Mouse (Mus musculus) embryonic facial prominence, embryonic 15.5 days (tissue): ENCODE data around the gene Coro6. TPM values are rescaled to one million over a fixed set of nuclear protein-coding genes. Genes with fewer than 3 reads are reported as not detected.

Experiments used
- ATAC-seq: fragments of 200-750 bp; cut with Nextera tagmentation; 2 replicates; pipeline ENCODE4 v1.8.0; 2017; ENCODE audit warnings: low read depth, moderate TSS enrichment; ENCODE audit not compliant: insufficient number of reproducible peaks, low FRiP score, low TSS enrichment
- H3K27ac ChIP-seq: fragments of 300-500 bp; sonication (generic); replicated peaks from 2 replicates; pipeline ENCODE4 v1.5.1; 2015; ENCODE audit warnings: mild to moderate bottlenecking, inconsistent platforms
- H3K27me3 ChIP-seq: fragments of 300-500 bp; sonication (generic); 2 replicates; pipeline ENCODE4 v1.6.1; 2015; ENCODE audit warnings: inconsistent platforms
- H3K36me3 ChIP-seq: fragments of 300-500 bp; sonication (generic); 2 replicates; pipeline ENCODE4 v1.6.1; 2015; ENCODE audit warnings: mild to moderate bottlenecking, inconsistent platforms
- H3K4me1 ChIP-seq: fragments of 300-500 bp; sonication (generic); 2 replicates; pipeline ENCODE4 v1.6.1; 2015; ENCODE audit warnings: inconsistent platforms
- H3K4me2 ChIP-seq: fragments of 300-500 bp; sonication (generic); replicated peaks from 2 replicates; pipeline ENCODE4 v1.6.1; 2015; ENCODE audit warnings: mild to moderate bottlenecking, inconsistent platforms
- H3K4me3 ChIP-seq: fragments of 300-500 bp; sonication (generic); replicated peaks from 2 replicates; pipeline ENCODE4 v1.5.1; 2015; ENCODE audit warnings: mild to moderate bottlenecking, inconsistent platforms
- H3K9ac ChIP-seq: fragments of 300-500 bp; sonication (generic); 2 replicates; pipeline ENCODE4 v1.6.1; 2015; ENCODE audit warnings: inconsistent platforms
- H3K9me3 ChIP-seq: fragments of 300-500 bp; sonication (generic); replicated peaks from 2 replicates; pipeline ENCODE4 v1.6.1; 2016; ENCODE audit warnings: inconsistent platforms
- WGBS: fragments of 180-500 bp; shearing (Covaris S2); methylation state at CpG from one replicate; pipeline ENCODE4 v1.1.7; 2015; 5-methylcytosine and 5-hydroxymethylcytosine counted together
- polyA plus RNA-seq: library from polyadenylated mRNA; unstranded; fragments of >200 nt; fragmentation: Nextera tagmentation; extraction: Ambion mirVana; gene quantifications from 2 replicates; pipeline ENCODE4 v1.2.1, GENCODE M21; 2015

Coro6 gene
- polyA plus RNA-seq, 1 experiment from 2014 or later = 2.4 TPM

DNA sequence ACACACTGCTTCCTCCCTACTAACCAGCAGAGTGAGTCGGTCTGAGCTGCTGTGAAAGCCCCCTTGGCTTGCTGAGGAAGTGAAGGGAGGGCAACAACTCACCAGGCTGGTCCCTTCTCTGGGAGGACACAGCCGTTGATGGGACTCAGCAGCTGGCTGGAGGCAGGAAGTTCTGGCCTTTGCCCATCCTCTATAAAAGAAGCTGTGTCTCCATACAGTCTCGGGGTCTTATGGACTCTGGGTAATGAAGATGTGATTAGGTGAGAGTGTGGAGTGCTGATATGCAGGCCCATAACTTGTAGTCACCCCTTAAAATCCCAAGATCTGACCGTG, 32.1 kb downstream of the Coro6 start:
- peak overlapping the region; percentile 91 for H3K9ac ChIP-seq
- peak overlapping the region; percentile 85 for H3K27ac ChIP-seq
- peak overlapping the region; percentile 91 for H3K4me3 ChIP-seq
- WGBS = 23% methylated on average over 4 of the region's 4 CpGs
- peaks cover 5% of the 10 kb centered on the region; the same call in 1 of the 2 replicates for H3K36me3 ChIP-seq
- no peaks in the 10 kb centered on the region for H3K9me3 ChIP-seq
- H3K4me2 ChIP-seq = peak overlapping the region; percentile 94
- no peak for ATAC-seq
- no peaks in the 10 kb centered on the region for H3K27me3 ChIP-seq
- peaks cover 76% of the 10 kb centered on the region for H3K4me1 ChIP-seq

DNA sequence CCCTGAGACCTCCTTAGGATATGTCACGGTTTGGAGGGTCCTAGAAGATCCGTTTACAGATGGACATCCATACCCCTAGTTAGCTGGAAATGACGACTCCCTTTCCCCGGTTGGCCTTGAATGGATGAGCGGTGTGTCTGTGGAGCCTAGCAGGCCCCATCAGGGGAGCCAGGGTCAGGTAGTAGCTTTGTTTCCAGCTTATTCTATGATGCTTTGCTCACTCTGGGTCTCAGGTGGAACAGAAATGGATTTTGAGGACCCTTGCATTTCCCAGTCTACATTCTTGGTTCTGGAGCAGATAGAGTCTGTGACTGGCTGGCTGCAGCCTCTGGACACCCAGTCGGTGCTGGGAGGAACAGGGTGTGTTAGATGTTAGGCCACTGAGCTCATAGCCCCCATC, 32.6 kb downstream of the Coro6 start:
- peaks cover 80% of the 10 kb centered on the region for H3K4me1 ChIP-seq
- no peak for ATAC-seq
- H3K27ac ChIP-seq = no peak overlapping the region
- peak overlapping the region; percentile 91 for H3K4me3 ChIP-seq
- H3K27me3 ChIP-seq = no peaks in the 10 kb centered on the region
- H3K36me3 ChIP-seq = peaks cover 9% of the 10 kb centered on the region
- WGBS = 70% methylated on average over 6 of the region's 6 CpGs
- H3K9ac ChIP-seq = no peak overlapping the region
- peak overlapping the region; percentile 94 for H3K4me2 ChIP-seq
- no peaks in the 10 kb centered on the region for H3K9me3 ChIP-seq

DNA sequence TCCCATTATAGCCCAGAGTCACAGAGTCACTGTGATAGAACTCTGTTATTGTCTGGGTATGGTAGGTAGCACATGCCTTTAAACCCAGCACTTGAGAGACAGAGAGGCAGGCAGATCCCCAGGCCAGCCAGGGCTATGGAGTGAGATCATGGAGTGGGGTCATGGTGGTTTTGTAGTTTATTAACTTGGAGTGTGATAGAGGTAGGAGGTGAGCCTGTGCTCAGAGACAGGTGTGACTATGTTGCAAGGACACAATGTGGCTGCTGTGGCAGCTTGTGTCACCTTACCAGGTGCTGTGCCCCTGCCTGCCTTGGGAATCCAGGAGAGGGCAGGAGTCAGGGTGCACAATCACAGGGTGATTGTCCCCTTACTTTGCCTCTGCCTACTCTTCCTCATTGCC, 33.3 kb downstream of the Coro6 start:
- H3K27ac ChIP-seq = no peak overlapping the region
- H3K9me3 ChIP-seq = no peaks in the 10 kb centered on the region
- no peak overlapping the region for H3K9ac ChIP-seq
- H3K4me2 ChIP-seq = no peak overlapping the region
- H3K36me3 ChIP-seq = peaks cover 16% of the 10 kb centered on the region
- H3K4me1 ChIP-seq = peaks cover 81% of the 10 kb centered on the region
- H3K4me3 ChIP-seq = no peak overlapping the region
- H3K27me3 ChIP-seq = no peaks in the 10 kb centered on the region
- ATAC-seq = no peak

DNA sequence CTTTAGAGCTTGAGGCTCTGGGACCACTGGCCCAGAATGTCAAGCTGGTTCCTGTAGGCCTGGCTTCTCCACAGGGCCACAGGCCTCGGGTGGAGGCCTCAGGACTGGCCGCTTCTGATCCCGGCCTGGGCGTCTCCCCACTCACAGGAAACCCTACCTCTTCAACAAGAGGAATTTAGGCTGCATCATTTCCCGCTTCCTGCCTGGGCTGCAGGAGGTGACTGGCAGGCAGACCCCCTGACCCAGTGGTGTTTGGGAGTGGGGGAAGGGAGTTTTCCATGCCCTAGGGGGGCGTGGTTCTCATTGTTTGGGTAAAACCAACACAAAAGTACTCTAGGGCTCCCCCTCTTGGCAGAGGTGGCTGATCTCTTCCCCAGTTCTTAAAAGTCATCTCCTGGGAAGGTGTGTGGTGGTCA, 35.1 kb downstream of the Coro6 start:
- Histone ChIP-seq H3K4me1 (peaks cover 68% of the 10 kb centered on the region), H3K27me3 (no peaks in the 10 kb centered on the region), H3K27ac (peak overlapping the region; percentile 66; the same call in 1 of the 2 replicates), H3K9ac (no peak overlapping the region), H3K36me3 (peaks cover 27% of the 10 kb centered on the region), H3K4me2 (no peak overlapping the region), H3K4me3 (no peak overlapping the region), H3K9me3 (no peaks in the 10 kb centered on the region)
- 35% methylated on average over 6 of the region's 6 CpGs for WGBS
- ATAC-seq = no peak

DNA sequence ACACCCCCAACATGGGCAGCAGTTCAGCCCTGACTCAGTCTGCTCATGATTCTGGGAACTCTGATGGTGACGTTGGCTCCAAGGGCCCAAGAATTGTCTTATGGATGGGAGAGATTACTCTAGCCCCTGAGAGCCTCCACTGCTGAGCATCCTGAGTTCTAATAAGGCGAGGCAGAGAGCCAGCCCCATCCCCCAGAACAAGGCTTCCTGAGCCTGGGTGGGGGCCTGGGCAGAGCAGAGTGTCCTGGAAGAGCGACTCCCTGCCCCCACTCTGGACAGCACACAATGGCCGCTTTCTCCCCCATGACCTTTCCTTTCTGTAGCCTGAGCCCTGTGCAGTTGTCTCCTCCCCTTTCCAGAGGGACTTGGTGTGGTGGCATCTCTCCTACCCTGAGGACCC, 35.6 kb downstream of the Coro6 start:
- no peaks in the 10 kb centered on the region for H3K27me3 ChIP-seq
- H3K4me2 ChIP-seq = no peak overlapping the region
- no peak overlapping the region for H3K4me3 ChIP-seq
- H3K27ac ChIP-seq = peak overlapping the region; percentile 5; the same call in 1 of the 2 replicates
- no peaks in the 10 kb centered on the region for H3K9me3 ChIP-seq
- H3K4me1 ChIP-seq = peaks cover 65% of the 10 kb centered on the region
- no peak for ATAC-seq
- 45% methylated on average over 4 of the region's 4 CpGs for WGBS
- H3K36me3 ChIP-seq = peaks cover 32% of the 10 kb centered on the region
- H3K9ac ChIP-seq = no peak overlapping the region

DNA sequence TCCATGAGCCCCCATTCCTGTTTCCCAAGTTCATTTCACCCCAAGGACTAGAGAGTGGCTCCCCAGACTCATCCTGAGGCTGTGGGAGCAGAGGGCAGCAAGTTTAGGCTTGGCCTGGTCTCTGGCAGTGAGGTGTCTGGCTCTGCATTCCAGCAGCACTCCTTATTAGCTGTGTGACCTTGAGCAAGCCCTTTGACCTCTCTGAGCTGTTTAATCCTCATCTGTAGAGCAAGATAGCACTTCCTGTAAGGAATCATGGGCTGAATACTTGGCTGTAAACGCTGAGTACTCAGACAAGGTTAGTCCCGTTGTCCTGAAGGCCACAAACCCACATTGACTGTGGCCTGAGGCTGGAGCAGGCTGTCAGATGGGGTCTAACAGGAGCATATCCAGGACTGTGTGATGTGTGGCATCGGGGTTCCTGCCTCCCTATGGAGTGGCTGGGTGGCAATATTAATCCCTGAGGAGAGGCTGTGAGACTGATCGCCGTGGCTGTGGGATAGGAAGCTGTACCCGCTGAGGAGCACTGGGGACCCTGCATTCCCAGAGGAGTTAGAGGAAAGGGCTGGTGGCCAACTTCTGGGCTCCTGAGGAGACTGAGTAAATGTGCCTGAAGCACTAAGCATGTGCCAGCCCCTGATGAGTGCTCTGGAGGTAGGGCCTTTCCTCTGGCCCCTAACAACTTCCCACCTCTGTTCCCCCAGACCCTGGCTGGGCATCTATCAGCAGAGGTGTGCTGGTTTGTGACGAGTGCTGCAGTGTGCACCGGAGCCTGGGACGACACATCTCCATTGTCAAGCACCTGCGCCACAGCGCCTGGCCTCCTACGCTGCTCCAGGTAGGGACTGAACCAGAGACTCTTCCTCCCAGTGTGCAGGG, 36.3 kb downstream of the Coro6 start:
- no peak overlapping the region for H3K4me3 ChIP-seq
- H3K9me3 ChIP-seq = no peaks in the 10 kb centered on the region
- peaks cover 71% of the 10 kb centered on the region for H3K4me1 ChIP-seq
- H3K9ac ChIP-seq = no peak overlapping the region
- no peak for ATAC-seq
- H3K4me2 ChIP-seq = no peak overlapping the region
- no peaks in the 10 kb centered on the region for H3K27me3 ChIP-seq
- H3K27ac ChIP-seq = no peak overlapping the region
- H3K36me3 ChIP-seq = peaks cover 39% of the 10 kb centered on the region
- 58% methylated on average over 12 of the region's 12 CpGs for WGBS

DNA sequence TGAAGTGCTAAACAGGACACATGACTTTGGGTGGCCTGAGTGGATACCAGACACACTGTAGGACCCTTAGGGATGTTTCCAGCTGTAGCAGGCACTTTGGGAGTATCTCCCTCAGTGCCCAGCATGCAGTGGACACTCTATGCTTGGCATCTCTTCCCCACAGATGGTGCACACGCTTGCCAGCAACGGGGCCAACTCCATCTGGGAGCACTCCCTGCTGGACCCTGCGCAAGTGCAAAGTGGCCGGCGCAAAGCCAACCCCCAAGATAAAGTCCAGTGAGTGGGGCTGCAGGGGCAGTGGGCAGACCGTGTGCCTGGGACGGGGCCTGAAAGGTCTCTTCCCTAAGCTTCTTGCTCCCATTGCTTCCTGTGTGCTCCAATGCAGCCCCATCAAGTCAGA, 37.1 kb downstream of the Coro6 start:
- ATAC-seq = no peak
- Histone ChIP-seq H3K4me2 (no peak overlapping the region), H3K4me1 (peaks cover 69% of the 10 kb centered on the region), H3K4me3 (no peak overlapping the region), H3K9me3 (no peaks in the 10 kb centered on the region), H3K27me3 (no peaks in the 10 kb centered on the region), H3K9ac (no peak overlapping the region), H3K27ac (no peak overlapping the region), H3K36me3 (peaks cover 47% of the 10 kb centered on the region)
- WGBS = 80% methylated on average over 7 of the region's 7 CpGs

DNA sequence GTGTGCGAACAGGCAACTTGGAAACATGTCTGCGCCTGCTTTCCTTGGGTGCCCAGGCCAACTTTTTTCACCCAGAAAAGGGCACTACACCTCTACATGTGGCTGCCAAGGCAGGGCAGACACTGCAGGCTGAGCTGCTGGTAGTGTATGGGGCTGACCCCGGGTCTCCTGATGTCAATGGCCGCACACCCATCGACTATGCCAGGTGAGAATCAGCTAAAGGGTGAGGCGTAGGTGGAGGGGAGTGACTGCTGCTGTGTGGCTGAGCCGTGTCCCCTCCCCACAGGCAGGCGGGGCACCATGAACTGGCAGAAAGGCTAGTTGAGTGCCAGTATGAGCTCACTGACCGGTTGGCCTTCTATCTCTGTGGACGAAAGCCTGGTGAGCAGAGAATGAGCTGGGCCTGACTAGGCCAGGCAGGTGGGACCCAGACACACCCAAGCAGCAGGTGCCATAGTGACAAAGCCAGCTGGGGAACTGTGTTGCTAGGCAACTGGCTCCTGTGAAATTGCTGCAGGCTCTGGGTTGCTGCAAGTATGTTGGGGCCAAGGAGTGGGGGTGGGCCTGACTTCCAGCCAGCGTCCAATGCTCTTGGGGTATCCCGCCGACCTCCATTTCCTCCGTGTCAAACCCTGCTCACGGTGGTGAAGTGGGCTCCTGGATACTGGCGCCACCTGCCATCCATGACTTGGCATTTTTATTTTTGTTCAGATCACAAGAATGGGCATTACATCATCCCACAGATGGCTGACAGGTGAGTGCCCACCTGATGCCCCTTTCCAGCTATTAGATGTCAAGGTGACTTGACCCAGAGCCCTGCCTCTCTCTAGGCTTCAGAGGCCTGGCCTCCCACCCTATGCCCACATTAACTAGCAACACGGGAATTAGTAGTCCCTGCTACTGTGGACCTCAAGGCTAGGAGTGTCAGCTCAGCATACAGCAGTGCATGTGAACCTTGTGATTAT, 38.4 kb downstream of the Coro6 start:
- Histone ChIP-seq H3K27me3 (no peaks in the 10 kb centered on the region), H3K36me3 (peaks cover 60% of the 10 kb centered on the region), H3K27ac (0 out of 2 replicates have a peak overlapping the region, but pooled peaks have one; percentile 14), H3K9ac (no peak overlapping the region), H3K4me2 (no peak overlapping the region), H3K9me3 (no peaks in the 10 kb centered on the region), H3K4me1 (peaks cover 56% of the 10 kb centered on the region), H3K4me3 (no peak overlapping the region)
- ATAC-seq = 0 out of 2 replicates have a peak, but pooled peaks have one; percentile 4
- WGBS = 74% methylated on average over 17 of the region's 17 CpGs

DNA sequence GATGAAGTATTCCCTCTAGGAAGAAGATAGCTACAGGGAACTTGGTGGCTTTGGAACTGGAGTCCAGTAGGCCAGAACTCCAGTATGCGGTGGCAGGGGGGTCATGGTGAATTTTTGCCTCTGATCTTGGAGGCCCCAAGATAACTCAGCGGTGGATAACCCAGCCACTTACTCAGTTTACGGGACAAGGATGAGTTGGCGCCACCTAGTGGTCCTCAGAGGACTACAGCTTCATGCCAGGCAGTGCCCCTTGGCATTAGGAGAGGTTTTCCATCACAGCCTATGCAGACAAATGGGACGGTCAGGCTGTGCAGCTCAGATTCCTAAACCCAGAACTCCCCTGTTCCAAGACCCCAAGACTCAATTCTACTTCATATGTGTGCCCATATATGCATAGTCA, 39.2 kb downstream of the Coro6 start:
- no peak for ATAC-seq
- Histone ChIP-seq H3K27ac (no peak overlapping the region), H3K36me3 (peaks cover 68% of the 10 kb centered on the region), H3K4me2 (no peak overlapping the region), H3K27me3 (no peaks in the 10 kb centered on the region), H3K9ac (no peak overlapping the region), H3K4me3 (no peak overlapping the region), H3K4me1 (peaks cover 51% of the 10 kb centered on the region), H3K9me3 (no peaks in the 10 kb centered on the region)
- 22% methylated on average over 5 of the region's 5 CpGs for WGBS

DNA sequence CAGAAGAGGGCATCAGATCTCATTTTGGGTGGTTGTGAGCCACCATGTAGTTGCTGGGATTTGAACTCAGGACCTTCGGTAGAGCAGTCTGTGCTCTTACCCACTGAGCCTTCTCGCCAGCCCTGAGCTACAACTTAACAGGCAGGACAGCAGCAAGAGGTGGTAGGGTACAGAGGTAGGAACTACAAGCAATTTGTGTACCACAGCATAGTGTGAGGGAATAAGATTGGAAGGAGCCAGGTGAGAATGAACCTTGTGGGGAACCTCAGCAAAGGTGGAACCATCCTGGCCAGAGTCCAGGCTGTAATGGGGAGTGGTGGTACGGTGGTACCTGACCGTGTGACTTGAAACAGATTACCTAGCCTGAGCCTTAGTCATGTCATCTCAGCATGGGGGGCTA, 39.8 kb downstream of the Coro6 start:
- Histone ChIP-seq H3K36me3 (peaks cover 73% of the 10 kb centered on the region), H3K4me1 (peaks cover 53% of the 10 kb centered on the region), H3K9me3 (no peaks in the 10 kb centered on the region), H3K9ac (no peak overlapping the region), H3K4me2 (no peak overlapping the region), H3K27ac (no peak overlapping the region), H3K4me3 (no peak overlapping the region), H3K27me3 (no peaks in the 10 kb centered on the region)
- no peak for ATAC-seq
- WGBS = 88% methylated on average over 4 of the region's 4 CpGs

DNA sequence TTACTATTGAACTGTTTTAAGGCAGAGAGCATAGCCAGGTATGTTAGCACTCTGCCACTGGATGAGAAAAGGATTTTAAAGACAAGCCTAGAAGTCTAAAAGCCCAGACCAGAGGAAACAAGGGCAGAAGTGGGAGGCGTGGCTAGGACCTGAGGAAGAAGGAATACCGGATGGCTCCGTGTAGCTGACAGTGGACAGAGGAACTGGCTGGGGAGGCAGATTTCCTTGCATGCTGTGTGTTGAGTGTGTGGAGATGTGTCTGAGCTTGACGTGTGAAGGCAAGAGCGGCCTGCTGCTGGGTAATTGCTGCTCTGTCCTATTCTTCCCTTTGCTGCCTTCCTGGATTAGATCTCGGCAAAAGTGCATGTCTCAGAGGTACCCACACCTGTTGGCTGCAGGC, 40.3 kb downstream of the Coro6 start:
- H3K36me3 ChIP-seq = peaks cover 79% of the 10 kb centered on the region
- peaks cover 53% of the 10 kb centered on the region for H3K4me1 ChIP-seq
- no peak overlapping the region; the same call in 1 of the 2 replicates for H3K27ac ChIP-seq
- no peaks in the 10 kb centered on the region for H3K9me3 ChIP-seq
- H3K4me3 ChIP-seq = no peak overlapping the region
- H3K4me2 ChIP-seq = no peak overlapping the region
- no peaks in the 10 kb centered on the region for H3K27me3 ChIP-seq
- ATAC-seq = no peak
- 77% methylated on average over 6 of the region's 6 CpGs for WGBS
- H3K9ac ChIP-seq = no peak overlapping the region
